Mouse (Mus musculus) spleen, adult 2 months (tissue): ENCODE results near the gene Pde7b.

Experiments
- CTCF ChIP-seq: fragments of 200-500 bp; IDR thresholded peaks from 2 replicates; pipeline ENCODE4 v1.5.1; 2011; ENCODE audit warnings: mild to moderate bottlenecking, inconsistent platforms; ENCODE audit not compliant: insufficient read depth, insufficient read length, insufficient replicate concordance; ENCODE audit errors: extremely low read depth
- POLR2A ChIP-seq: fragments of 200-500 bp; IDR thresholded peaks from 2 replicates; pipeline ENCODE4 v1.6.1; 2011; ENCODE audit warnings: low read depth, low read length, inconsistent platforms

DNA sequence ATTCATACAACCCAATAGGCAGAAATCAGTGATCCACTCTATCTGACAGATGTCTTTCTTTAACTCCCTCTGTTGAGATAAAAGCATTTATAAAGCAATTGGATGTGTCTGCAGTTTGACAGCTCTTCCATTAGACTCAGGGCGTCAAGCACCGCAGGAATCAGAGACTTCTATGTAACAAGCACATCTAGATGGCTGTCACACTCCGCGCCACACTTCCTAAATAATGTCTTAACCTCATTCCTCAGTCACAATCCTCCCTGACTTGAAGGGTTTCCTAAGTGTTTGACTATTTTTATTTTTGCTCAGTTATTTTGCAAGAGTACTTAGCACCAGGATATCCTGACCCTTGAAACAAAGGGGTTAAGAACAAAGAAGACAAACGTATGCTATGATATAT lies 174.7 kb downstream of the Pde7b start:
- no peak for TF ChIP-seq CTCF
- TF ChIP-seq POLR2A, result no peak
